Mouse (Mus musculus) MEL (cell line): ENCODE results near the gene Rnf103. TPM values are rescaled to one million over a fixed set of nuclear protein-coding genes. Genes with fewer than 3 reads are reported as not detected.

Source experiments
- DNase-seq: peaks from one replicate; pipeline ENCODE4 v3.0.0; 2011; ENCODE audit warnings: low read depth, low spot score
- H3K27ac ChIP-seq: 2 replicates; pipeline ENCODE4 v1.5.1; 2012; ENCODE audit warnings: low read depth, mild to moderate bottlenecking, control low read depth, low read length, moderate library complexity; ENCODE audit not compliant: control insufficient read depth
- H3K27me3 ChIP-seq, 2 experiments: fragments of 150-350 bp in 1 of 2; sonication (generic) in 1 of 2; 2 replicates each; pipeline ENCODE4 v1.6.1; 2012; ENCODE audit warnings: low read length in 2 of 2, mild to moderate bottlenecking in 2 of 2, improper control_type of control experiment in 1 of 2, moderate library complexity in 1 of 2; ENCODE audit not compliant: insufficient read depth in 2 of 2, control insufficient read depth in 1 of 2
- H3K36me3 ChIP-seq, 2 experiments: 2 replicates each; pipeline ENCODE4 v1.6.1; 2012 to 2014; ENCODE audit warnings: low read length in 2 of 2, improper control_type of control experiment in 1 of 2, inconsistent platforms in 1 of 2, mild to moderate bottlenecking in 1 of 2; ENCODE audit not compliant: insufficient read depth in 2 of 2, control insufficient read depth in 1 of 2
- H3K4me1 ChIP-seq, 2 experiments: fragments of 150-350 bp in 1 of 2; sonication (generic) in 1 of 2; 2 replicates each; pipeline ENCODE4 v1.6.1; 2012; ENCODE audit warnings: low read length in 2 of 2, improper control_type of control experiment in 1 of 2, mild to moderate bottlenecking in 1 of 2; ENCODE audit not compliant: insufficient read depth in 2 of 2, control insufficient read depth in 1 of 2
- H3K4me3 ChIP-seq, 2 experiments: fragments of 150-350 bp in 1 of 2; sonication (generic) in 1 of 2; 2 replicates each; pipeline ENCODE4 v1.5.1; 2012; ENCODE audit warnings: low read depth in 2 of 2, low read length in 2 of 2, mild to moderate bottlenecking in 2 of 2, moderate library complexity in 2 of 2, control low read depth in 1 of 2, improper control_type of control experiment in 1 of 2; ENCODE audit not compliant: control insufficient read depth in 1 of 2, insufficient read depth in 1 of 2
- H3K79me2 ChIP-seq: 2 replicates; pipeline ENCODE4 v1.6.1; 2012; ENCODE audit warnings: mild to moderate bottlenecking, low read length, moderate library complexity; ENCODE audit not compliant: control insufficient read depth, poor library complexity, insufficient read depth
- H3K9ac ChIP-seq: 2 replicates; pipeline ENCODE4 v1.6.1; 2012; ENCODE audit warnings: low read depth, mild to moderate bottlenecking, control low read depth, low read length, moderate library complexity; ENCODE audit not compliant: control insufficient read depth, poor library complexity, severe bottlenecking
- H3K9me3 ChIP-seq: fragments of 150-350 bp; sonication (generic); replicated peaks from 2 replicates; pipeline ENCODE4 v1.6.1; 2012; ENCODE audit warnings: mild to moderate bottlenecking, low read length, improper control_type of control experiment, moderate library complexity; ENCODE audit not compliant: insufficient read depth
- CHD1 ChIP-seq: IDR thresholded peaks from 2 replicates; pipeline ENCODE4 v1.6.1; 2012; ENCODE audit warnings: low read depth, mild to moderate bottlenecking, inconsistent platforms, low read length, improper control_type of control experiment
- CTCF ChIP-seq, 3 experiments: IDR thresholded peaks in 2 of 3; conservative IDR thresholded peaks in 1 of 3; 2 replicates each; pipeline ENCODE4 v1.5.1; 2011 to 2012; ENCODE audit warnings: low read length in 3 of 3, low read depth in 2 of 3, mild to moderate bottlenecking in 2 of 3, improper control_type of control experiment in 1 of 3, inconsistent platforms in 1 of 3, mixed read lengths in 1 of 3, moderate library complexity in 1 of 3; ENCODE audit not compliant: control insufficient read depth in 1 of 3, insufficient read depth in 1 of 3, poor library complexity in 1 of 3, severe bottlenecking in 1 of 3
- ELF1 ChIP-seq: IDR thresholded peaks from 2 replicates; pipeline ENCODE4 v1.6.1; 2014; ENCODE audit warnings: low read depth, mild to moderate bottlenecking, inconsistent platforms, low read length, improper control_type of control experiment, moderate library complexity
- EP300 ChIP-seq, 2 experiments: IDR thresholded peaks; 2 replicates each; pipeline ENCODE4 v1.6.1; 2011; ENCODE audit warnings: improper control_type of control experiment in 2 of 2, low read length in 2 of 2, low read depth in 1 of 2, mild to moderate bottlenecking in 1 of 2
- ETS1 ChIP-seq: IDR thresholded peaks from 2 replicates; pipeline ENCODE4 v1.6.1; 2012; ENCODE audit warnings: low read depth, mild to moderate bottlenecking, inconsistent platforms, low read length, improper control_type of control experiment, moderate library complexity
- GATA1 ChIP-seq: IDR thresholded peaks from 2 replicates; pipeline ENCODE4 v1.6.1; 2011; ENCODE audit warnings: low read depth, low read length, improper control_type of control experiment
- HCFC1 ChIP-seq: IDR thresholded peaks from 2 replicates; pipeline ENCODE4 v1.6.1; 2012; ENCODE audit warnings: low read depth, mild to moderate bottlenecking, inconsistent platforms, low read length, improper control_type of control experiment, moderate library complexity
- JUND ChIP-seq: IDR thresholded peaks from 2 replicates; pipeline ENCODE4 v1.6.1; 2011; ENCODE audit warnings: low read depth, mild to moderate bottlenecking, improper control_type of control experiment, low read length
- KAT2A ChIP-seq: conservative IDR thresholded peaks from 2 replicates; pipeline ENCODE4 v1.6.1; 2012; ENCODE audit warnings: low read depth, low read length, improper control_type of control experiment, inconsistent platforms
- MEF2A ChIP-seq: IDR thresholded peaks from 2 replicates; pipeline ENCODE4 v1.6.1; 2014; ENCODE audit warnings: low read depth, mild to moderate bottlenecking, inconsistent platforms, low read length, improper control_type of control experiment; ENCODE audit not compliant: poor library complexity, insufficient replicate concordance, severe bottlenecking; ENCODE audit errors: extremely low read depth
- MYB ChIP-seq: IDR thresholded peaks from 2 replicates; pipeline ENCODE4 v1.6.1; 2011; ENCODE audit warnings: mild to moderate bottlenecking, low read depth, low read length, improper control_type of control experiment
- NELFE ChIP-seq: IDR thresholded peaks from 2 replicates; pipeline ENCODE4 v1.6.1; 2011; ENCODE audit warnings: low read depth, low read length, improper control_type of control experiment
- POLR2A ChIP-seq, 2 experiments: IDR thresholded peaks; 2 replicates each; pipeline ENCODE4 v1.6.1; 2011 to 2012; ENCODE audit warnings: low read length in 2 of 2, mild to moderate bottlenecking in 2 of 2, control low read depth in 1 of 2, improper control_type of control experiment in 1 of 2, low read depth in 1 of 2, moderate library complexity in 1 of 2; ENCODE audit not compliant: control insufficient read depth in 1 of 2, insufficient read depth in 1 of 2, poor library complexity in 1 of 2
- POLR2AphosphoS2 ChIP-seq: IDR thresholded peaks from 2 replicates; pipeline ENCODE4 v1.6.1; 2011; ENCODE audit warnings: low read length, improper control_type of control experiment
- POLR2AphosphoS5 ChIP-seq: IDR thresholded peaks from 2 replicates; pipeline ENCODE4 v1.6.1; 2012; ENCODE audit warnings: low read depth, borderline replicate concordance, mild to moderate bottlenecking, inconsistent platforms, low read length, moderate library complexity, mixed read lengths
- RCOR1 ChIP-seq: IDR thresholded peaks from 2 replicates; pipeline ENCODE4 v1.6.1; 2012; ENCODE audit warnings: low read depth, mild to moderate bottlenecking, inconsistent platforms, low read length, improper control_type of control experiment
- SIN3A ChIP-seq: IDR thresholded peaks from 2 replicates; pipeline ENCODE4 v1.6.1; 2012; ENCODE audit warnings: low read length, improper control_type of control experiment, inconsistent platforms
- SMC3 ChIP-seq: IDR thresholded peaks from 2 replicates; pipeline ENCODE4 v1.6.1; 2011; ENCODE audit warnings: low read depth, low read length, improper control_type of control experiment
- TBP ChIP-seq: IDR thresholded peaks from 2 replicates; pipeline ENCODE4 v1.8.0; 2011; ENCODE audit warnings: low read depth, low read length, improper control_type of control experiment
- TCF12 ChIP-seq: IDR thresholded peaks from 2 replicates; pipeline ENCODE4 v1.6.1; 2014; ENCODE audit warnings: low read depth, mild to moderate bottlenecking, inconsistent platforms, low read length, improper control_type of control experiment, moderate library complexity
- ZKSCAN1 ChIP-seq: IDR thresholded peaks from 2 replicates; pipeline ENCODE4 v1.6.1; 2012; ENCODE audit warnings: low read depth, mild to moderate bottlenecking, inconsistent platforms, low read length, improper control_type of control experiment, moderate library complexity
- ZNF384 ChIP-seq: IDR thresholded peaks from 2 replicates; pipeline ENCODE4 v1.6.1; 2012; ENCODE audit warnings: low read depth, mild to moderate bottlenecking, inconsistent platforms, low read length, improper control_type of control experiment
- polyA plus RNA-seq, 2 experiments: library from polyadenylated mRNA; stranded (reverse) in 1 of 2; unstranded in 1 of 2; fragments of >175 nt in 1 of 2; fragments of >200 nt in 1 of 2; gene quantifications; 2 replicates each; pipeline versions ENCODE4 v1.2.1 to v1.2.4; 2012; ENCODE audit warnings: low replicate concordance in 2 of 2, low read depth in 1 of 2; ENCODE audit not compliant: insufficient read length in 2 of 2, insufficient read depth in 1 of 2, missing spikeins in 1 of 2
- total RNA-seq: library from RNA; depleted of rRNA; stranded (reverse); fragments of 300-350 nt; gene quantifications from 2 replicates; pipeline ENCODE4 v1.2.3, GENCODE M21; 2012

The Rnf103 gene
- total and polyA plus RNA-seq, 3 experiments, result 3.3 to 4.9 TPM; not detected in 1

DNA sequence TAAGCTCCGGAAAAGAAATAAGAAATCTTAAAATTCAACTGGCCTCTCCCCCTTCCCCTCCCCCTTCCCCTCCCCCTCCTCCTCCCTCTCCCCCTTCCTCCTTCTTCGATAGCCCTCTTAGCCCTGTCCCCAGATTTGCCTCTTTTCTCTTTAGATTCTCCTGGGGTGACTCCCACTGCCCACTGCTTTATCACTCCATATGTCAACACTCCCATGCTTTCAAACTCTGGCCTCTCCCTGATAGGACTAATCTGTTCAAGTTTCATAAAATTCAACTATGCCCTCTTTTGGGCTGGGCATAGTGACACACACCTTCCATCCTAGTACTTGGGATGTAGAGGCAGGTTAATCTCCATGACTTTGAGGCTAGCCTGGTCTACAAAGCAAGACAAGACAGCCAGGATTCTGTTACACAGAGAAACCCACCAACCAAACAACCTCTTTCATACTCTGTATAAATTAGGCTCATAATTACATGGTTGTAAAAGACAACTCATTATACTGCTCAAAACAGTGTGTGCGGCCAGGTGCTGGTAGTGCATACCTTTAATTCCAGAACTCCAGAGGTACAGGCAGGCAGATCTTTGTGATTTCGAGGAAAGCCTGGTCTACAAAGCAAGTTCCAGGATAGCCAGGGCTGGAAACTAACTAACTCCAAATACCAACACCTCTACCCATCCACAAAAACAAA lies 21.7 kb upstream of the Rnf103 start:
- H3K79me2 ChIP-seq, result no peaks in the 10 kb centered on the region
- no peak for DNase-seq
- TF ChIP-seq POLR2AphosphoS5 (no peak), POLR2A (IDR thresholded peaks at IDR 0.05; ENCODE audit: control insufficient read depth in 1 of 2, insufficient read depth in 1 of 2, low read depth in 1 of 2, low read length in 2 of 2, poor library complexity in 1 of 2) (no peak), CTCF (IDR thresholded peaks at IDR 0.05 in 2 of 3, conservative IDR thresholded peaks at IDR 0.05 in 1 of 3; ENCODE audit: control insufficient read depth in 1 of 3, insufficient read depth in 1 of 3, low read depth in 2 of 3, low read length in 3 of 3, poor library complexity in 1 of 3, severe bottlenecking in 1 of 3) (no peak), NELFE (no peak), POLR2AphosphoS2 (no peak), ELF1 (no peak), SMC3 (no peak), KAT2A (no peak), CHD1 (no peak), MEF2A (no peak), ZNF384 (no peak), TBP (no peak), ETS1 (no peak), JUND (no peak), ZKSCAN1 (no peak), MYB (no peak)
- no peak overlapping the region for H3K27ac ChIP-seq
- no peaks in the 10 kb centered on the region for H3K9me3 ChIP-seq
- no peak overlapping the region for H3K4me3 ChIP-seq
- peaks cover 0 to 20% of the 10 kb centered on the region in 2 experiments; a peak in 2 of 4 replicates for H3K36me3 ChIP-seq
- H3K4me1 ChIP-seq, result peaks cover 3 to 18% of the 10 kb centered on the region in 2 experiments; a peak in 3 of 4 replicates
- H3K9ac ChIP-seq, result no peak overlapping the region
- no peaks in the 10 kb centered on the region for H3K27me3 ChIP-seq

DNA sequence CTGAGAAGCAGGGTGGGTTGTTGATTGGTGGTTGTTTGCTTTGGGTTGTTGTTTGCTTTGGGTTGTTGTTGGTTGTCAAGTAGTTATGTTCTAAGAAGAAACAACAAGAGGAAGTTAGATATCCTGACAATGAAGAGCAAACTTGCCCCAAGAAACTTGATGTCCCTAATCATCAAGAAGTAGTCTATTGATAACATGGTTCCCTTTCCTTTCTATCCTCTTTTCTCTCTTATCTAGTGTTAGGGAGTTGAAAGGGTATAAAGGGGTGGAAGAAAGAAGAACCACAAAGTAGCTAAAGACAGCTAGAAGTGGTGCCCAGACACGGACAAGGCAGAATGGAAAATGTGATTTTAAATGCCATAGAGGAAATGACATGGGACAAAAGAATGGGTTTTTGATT lies 20.9 kb upstream of the Rnf103 start:
- no peaks in the 10 kb centered on the region for H3K27me3 ChIP-seq
- DNase-seq, result peak; percentile 70
- no peaks in the 10 kb centered on the region for H3K9me3 ChIP-seq
- no peak overlapping the region; the same call in 1 of the 2 replicates for H3K9ac ChIP-seq
- TF ChIP-seq TCF12 (peak; percentile 67), GATA1 (peak; percentile 89), KAT2A (no peak), SIN3A (peak; percentile 28; the same call in 1 of the 2 replicates), TBP (peak; percentile 37; the same call in 1 of the 2 replicates), POLR2AphosphoS2 (no peak), HCFC1 (no peak), EP300 (IDR thresholded peaks at IDR 0.05; ENCODE audit: low read depth in 1 of 2, low read length in 2 of 2) (peak; percentile 83 to 88), RCOR1 (peak; percentile 45; the same call in 1 of the 2 replicates), ETS1 (peak; percentile 47; the same call in 1 of the 2 replicates)
- no peaks in the 10 kb centered on the region for H3K79me2 ChIP-seq
- no peak overlapping the region for H3K4me3 ChIP-seq
- H3K4me1 ChIP-seq, result peaks cover 3 to 18% of the 10 kb centered on the region in 2 experiments; a peak in 3 of 4 replicates
- peak overlapping the region; percentile 63 for H3K27ac ChIP-seq
- H3K36me3 ChIP-seq, result peaks cover 0 to 20% of the 10 kb centered on the region in 2 experiments; a peak in 2 of 4 replicates
